Mouse (Mus musculus) stomach, embryonic 16.5 days (tissue): ENCODE results near the gene Jup. TPM values are rescaled to one million over a fixed set of nuclear protein-coding genes. Genes with fewer than 3 reads are reported as not detected.
"Not testable (repeated sequence)": the region's sequence is repeated elsewhere in the genome, so short reads cannot be mapped to it uniquely, and the experiment has no call there.

Source experiments
- ATAC-seq: fragments of 200-750 bp; cut with Nextera tagmentation; 2 replicates; pipeline ENCODE4 v1.8.0; 2017; ENCODE audit warnings: moderate number of reproducible peaks, moderate TSS enrichment; ENCODE audit not compliant: insufficient read depth, low FRiP score
- H3K27ac ChIP-seq: fragments of 300-500 bp; sonication (generic); 2 replicates; pipeline ENCODE4 v1.5.1; 2014; ENCODE audit warnings: low read length
- H3K27me3 ChIP-seq: fragments of 300-500 bp; sonication (generic); 2 replicates; pipeline ENCODE4 v1.6.1; 2014; ENCODE audit warnings: low read length, control low read depth, mixed read lengths; ENCODE audit not compliant: control insufficient read depth, insufficient read depth
- H3K36me3 ChIP-seq: fragments of 300-500 bp; sonication (generic); 2 replicates; pipeline ENCODE4 v1.6.1; 2014; ENCODE audit warnings: low read length; ENCODE audit not compliant: control insufficient read depth, insufficient read depth
- H3K4me1 ChIP-seq: fragments of 300-500 bp; sonication (generic); 2 replicates; pipeline ENCODE4 v1.6.1; 2014; ENCODE audit warnings: low read length, control low read depth, mixed read lengths; ENCODE audit not compliant: control insufficient read depth, insufficient read depth
- H3K4me2 ChIP-seq: fragments of 300-500 bp; sonication (generic); 2 replicates; pipeline ENCODE4 v1.6.1; 2014; ENCODE audit warnings: low read depth, low read length, mixed read lengths
- H3K4me3 ChIP-seq: fragments of 300-500 bp; sonication (generic); replicated peaks from 2 replicates; pipeline ENCODE4 v1.5.1; 2014; ENCODE audit warnings: mild to moderate bottlenecking, low read length
- H3K9ac ChIP-seq: fragments of 300-500 bp; sonication (generic); 2 replicates; pipeline ENCODE4 v1.6.1; 2014; ENCODE audit warnings: low read length
- H3K9me3 ChIP-seq: fragments of 300-500 bp; sonication (generic); replicated peaks from 2 replicates; pipeline ENCODE4 v1.6.1; 2016; ENCODE audit warnings: low read length, control low read depth; ENCODE audit not compliant: control insufficient read depth
- WGBS: fragments of 180-500 bp; shearing (Covaris S2); extraction: QIAGEN DNeasy Blood & Tissue Kit; methylation state at CpG from one replicate; pipeline ENCODE4 v1.1.7; 2014; 5-methylcytosine and 5-hydroxymethylcytosine counted together
- polyA plus RNA-seq: library from polyadenylated mRNA; unstranded; fragments of >200 nt; fragmentation: Nextera tagmentation; extraction: Ambion mirVana; gene quantifications from 2 replicates; pipeline ENCODE4 v1.2.1, GENCODE M21; 2015

Gene Jup
- polyA plus RNA-seq, 1 experiment from 2014 or later = 247 TPM

- Histone ChIP-seq H3K9ac (no peak overlapping the region), H3K27me3 (no peaks in the 10 kb centered on the region), H3K4me1 (no peaks in the 10 kb centered on the region), H3K9me3 (no peaks in the 10 kb centered on the region), H3K36me3 (peaks cover 35% of the 10 kb centered on the region), H3K4me2 (no peak overlapping the region), H3K27ac (no peak overlapping the region), H3K4me3 (no peak overlapping the region)
- no peak for ATAC-seq
- 73% methylated on average over 4 of the region's 4 CpGs for WGBS
Measured at GRCm38 (mm10) chr11:100376005-100376404, 21.6 kb downstream of the Jup start.

GRCm38 (mm10) chr11:100375127-100375526 is 22.4 kb downstream of the Jup start:
- no peaks in the 10 kb centered on the region for H3K4me1 ChIP-seq
- H3K9me3 ChIP-seq = no peaks in the 10 kb centered on the region
- H3K9ac ChIP-seq = no peak overlapping the region
- H3K4me2 ChIP-seq = no peak overlapping the region
- ATAC-seq = no peak
- H3K36me3 ChIP-seq = peaks cover 30% of the 10 kb centered on the region
- WGBS = 89% methylated on average over 9 of the region's 9 CpGs
- H3K27me3 ChIP-seq = no peaks in the 10 kb centered on the region
- no peak overlapping the region for H3K4me3 ChIP-seq
- H3K27ac ChIP-seq = no peak overlapping the region

GRCm38 (mm10) chr11:100371981-100372558 is 25.5 kb downstream of the Jup start:
- WGBS = 79% methylated on average over 7 of the region's 8 CpGs
- no peak overlapping the region for H3K9ac ChIP-seq
- H3K4me3 ChIP-seq = no peak overlapping the region
- H3K36me3 ChIP-seq = peaks cover 30% of the 10 kb centered on the region
- no peak overlapping the region for H3K4me2 ChIP-seq
- no peaks in the 10 kb centered on the region for H3K27me3 ChIP-seq
- H3K4me1 ChIP-seq = no peaks in the 10 kb centered on the region
- no peak for ATAC-seq
- no peaks in the 10 kb centered on the region for H3K9me3 ChIP-seq
- H3K27ac ChIP-seq = no peak overlapping the region

GRCm38 (mm10) chr11:100369822-100370221 is 27.7 kb downstream of the Jup start:
- H3K9ac ChIP-seq = no peak overlapping the region
- ATAC-seq = no peak
- WGBS = 73% methylated on average over 8 of the region's 8 CpGs
- H3K27ac ChIP-seq = no peak overlapping the region
- H3K27me3 ChIP-seq = no peaks in the 10 kb centered on the region
- H3K4me1 ChIP-seq = no peaks in the 10 kb centered on the region
- H3K4me3 ChIP-seq = no peak overlapping the region
- peaks cover 21% of the 10 kb centered on the region for H3K36me3 ChIP-seq
- no peak overlapping the region for H3K4me2 ChIP-seq
- no peaks in the 10 kb centered on the region for H3K9me3 ChIP-seq

GRCm38 (mm10) chr11:100369145-100369544 is 28.4 kb downstream of the Jup start:
- 62% methylated on average over 7 of the region's 7 CpGs for WGBS

GRCm38 (mm10) chr11:100362979-100363562 is 34.5 kb downstream of the Jup start:
- H3K9me3 ChIP-seq = no peaks in the 10 kb centered on the region
- no peak overlapping the region for H3K9ac ChIP-seq
- no peaks in the 10 kb centered on the region for H3K36me3 ChIP-seq
- peak; percentile 34; the same call in 1 of the 2 replicates for ATAC-seq
- no peak overlapping the region for H3K4me2 ChIP-seq
- H3K4me3 ChIP-seq = no peak overlapping the region
- no peaks in the 10 kb centered on the region for H3K4me1 ChIP-seq
- H3K27me3 ChIP-seq = 0 out of 2 replicates have a peak, but pooled peaks cover 4% of the 10 kb centered on the region
- WGBS = 22% methylated on average over 12 of the region's 12 CpGs
- H3K27ac ChIP-seq = no peak overlapping the region

More at GRCm38 (mm10) chr11:100369145-100369544, 28.4 kb downstream of the Jup start:
- no peaks in the 10 kb centered on the region for H3K9me3 ChIP-seq
- peaks cover 20% of the 10 kb centered on the region for H3K36me3 ChIP-seq
- H3K4me1 ChIP-seq = no peaks in the 10 kb centered on the region
- no peak overlapping the region; the same call in 1 of the 2 replicates for H3K27ac ChIP-seq
- no peaks in the 10 kb centered on the region for H3K27me3 ChIP-seq
- H3K4me3 ChIP-seq = no peak overlapping the region
- ATAC-seq = no peak
- H3K9ac ChIP-seq = no peak overlapping the region
- no peak overlapping the region for H3K4me2 ChIP-seq

- H3K27me3 ChIP-seq = 0 out of 2 replicates have a peak, but pooled peaks cover 4% of the 10 kb centered on the region
- no peak overlapping the region for H3K27ac ChIP-seq
- H3K4me2 ChIP-seq = no peak overlapping the region
- H3K4me3 ChIP-seq = no peak overlapping the region
- WGBS = 11% methylated on average over 8 of the region's 8 CpGs
- no peaks in the 10 kb centered on the region for H3K36me3 ChIP-seq
- no peaks in the 10 kb centered on the region for H3K9me3 ChIP-seq
- H3K4me1 ChIP-seq = no peaks in the 10 kb centered on the region
- peak; percentile 43; the same call in 1 of the 2 replicates for ATAC-seq
- H3K9ac ChIP-seq = no peak overlapping the region
Measured at GRCm38 (mm10) chr11:100362209-100362978, 35.2 kb downstream of the Jup start.

- not testable (repeated sequence) for H3K27ac ChIP-seq, ATAC-seq, H3K9me3 ChIP-seq, H3K4me3 ChIP-seq, H3K4me1 ChIP-seq, H3K4me2 ChIP-seq, H3K36me3 ChIP-seq, H3K9ac ChIP-seq
- no CpG with 5 or more reads among the region's 13 CpGs for WGBS
- H3K27me3 ChIP-seq = peaks cover 14% of the 10 kb centered on the region
Measured at GRCm38 (mm10) chr11:100361059-100361458, 36.5 kb downstream of the Jup start.

- 78% methylated on average over 6 of the region's 6 CpGs for WGBS
- H3K27me3 ChIP-seq = peaks cover 14% of the 10 kb centered on the region
- no peaks in the 10 kb centered on the region for H3K9me3 ChIP-seq
Measured at GRCm38 (mm10) chr11:100360175-100360574, 37.4 kb downstream of the Jup start.

More at GRCm38 (mm10) chr11:100360175-100360574, 37.4 kb downstream of the Jup start:
- no peak for ATAC-seq
- peaks cover 7% of the 10 kb centered on the region for H3K4me1 ChIP-seq
- no peak overlapping the region for H3K9ac ChIP-seq
- no peaks in the 10 kb centered on the region for H3K36me3 ChIP-seq
- H3K4me2 ChIP-seq = no peak overlapping the region
- no peak overlapping the region for H3K27ac ChIP-seq
- no peak overlapping the region for H3K4me3 ChIP-seq
